Mouse (Mus musculus): ENCODE data around the gene Upk1a. TPM values are rescaled to one million over a fixed set of nuclear protein-coding genes. Genes with fewer than 3 reads are reported as not detected.

Upk1a gene
- total RNA-seq, 4 experiments from 2014 or later, result 0.23 to 0.51 (median 0.35) TPM; not detected in 1

Small RNA genes lying within 50 kb of the gene (microRNA-seq; reads per million reads assigned to microRNA genes)
- 0.66 to 1.3 reads per million in 2 experiments for gene Mir3569

Other genes starting within 250 kb of the Upk1a start
- 100 to 1,000 TPM in 2 of 4 experiments, 10 to 100 TPM in 2; 25.2 to 334 (median 134) TPM for gene Tyrobp, start 199.1 kb downstream of the Upk1a start, total RNA-seq (2022)
- 1 to 10 TPM in 3 of 4 experiments, not detected in 1; 1.4 to 3.0 (median 2.1) TPM for gene Hcst, start 193.0 kb downstream of the Upk1a start, total RNA-seq (2022)
- 1 to 10 TPM; 2.2 to 4.5 (median 2.8) TPM for gene Nfkbid, start 191.1 kb downstream of the Upk1a start, total RNA-seq (2022)
- 1,000 to 10,000 TPM; 1,239 to 1,309 (median 1,269) TPM for gene Aplp1, start 167.3 kb downstream of the Upk1a start, total RNA-seq (2022)
- 10 to 100 TPM in 1 of 4 experiments, 1 to 10 TPM in 3; 5.5 to 10.2 (median 7.5) TPM for gene Kirrel2, start 155.2 kb downstream of the Upk1a start, total RNA-seq (2022)
- gene Nphs1, start 154.5 kb downstream of the Upk1a start, total RNA-seq (2022), result under 1 TPM; 0.68 to 0.82 (median 0.75) TPM
- not detected for gene Prodh2, start 119.2 kb downstream of the Upk1a start, total RNA-seq (2022)
- gene Arhgap33, start 77.8 kb downstream of the Upk1a start, total RNA-seq (2022), result 100 to 1,000 TPM; 177 to 184 (median 178) TPM
- gene Hspb6, start 60.7 kb downstream of the Upk1a start, total RNA-seq (2022), result 1 to 10 TPM; 5.5 to 8.1 (median 6.4) TPM
- gene Proser3, start 60.5 kb downstream of the Upk1a start, total RNA-seq (2022), result 1 to 10 TPM; 3.4 to 4.4 (median 4.0) TPM
- 10 to 100 TPM; 33.8 to 45.0 (median 41.1) TPM for gene Lin37, start 53.0 kb downstream of the Upk1a start, total RNA-seq (2022)
- gene U2af1l4, start 49.5 kb downstream of the Upk1a start, total RNA-seq (2022), result 10 to 100 TPM; 61.5 to 76.6 (median 71.7) TPM
- 1 to 10 TPM; 5.7 to 7.5 (median 6.3) TPM for gene Gm49396, start 49.5 kb downstream of the Upk1a start, total RNA-seq (2022)
- 100 to 1,000 TPM in 3 of 4 experiments, 10 to 100 TPM in 1; 97.2 to 102 (median 101) TPM for gene Psenen, start 49.2 kb downstream of the Upk1a start, total RNA-seq (2022)
- gene Igflr1, start 47.4 kb downstream of the Upk1a start, total RNA-seq (2022), result 1 to 10 TPM; 2.5 to 3.8 (median 2.8) TPM
- gene Kmt2b, start 24.1 kb downstream of the Upk1a start, total RNA-seq (2022), result 10 to 100 TPM; 43.7 to 52.9 (median 47.6) TPM
- not detected for gene Zbtb32, start 13.9 kb downstream of the Upk1a start, total RNA-seq (2022)
- gene Cox6b1, start 13.3 kb upstream of the Upk1a start, total RNA-seq (2022), result 100 to 1,000 TPM; 641 to 753 (median 694) TPM
- not detected for gene Etv2, start 23.0 kb upstream of the Upk1a start, total RNA-seq (2022)
- 10 to 100 TPM; 57.5 to 68.0 (median 63.6) TPM for gene Rbm42, start 37.5 kb upstream of the Upk1a start, total RNA-seq (2022)
- 1 to 10 TPM; 5.6 to 9.1 (median 7.3) TPM for gene Haus5, start 52.1 kb upstream of the Upk1a start, total RNA-seq (2022)
- gene Pmis2, start 58.8 kb upstream of the Upk1a start, total RNA-seq (2022), result not detected
- gene 2200002J24Rik, start 86.1 kb upstream of the Upk1a start, total RNA-seq (2022), result not detected
- 1 to 10 TPM in 3 of 4 experiments, under 1 TPM in 1; 0.57 to 2.0 (median 1.6) TPM for gene Atp4a, start 99.4 kb upstream of the Upk1a start, total RNA-seq (2022)
- gene Tmem147, start 116.7 kb upstream of the Upk1a start, total RNA-seq (2022), result 100 to 1,000 TPM; 113 to 127 (median 115) TPM
- gene Gapdhs, start 130.8 kb upstream of the Upk1a start, total RNA-seq (2022), result not detected
- 10 to 100 TPM; 12.0 to 17.3 (median 13.7) TPM for gene Sbsn, start 138.6 kb upstream of the Upk1a start, total RNA-seq (2022)
- gene Dmkn, start 150.9 kb upstream of the Upk1a start, total RNA-seq (2022), result 1 to 10 TPM; 4.1 to 5.2 (median 4.7) TPM
- gene Krtdap, start 175.0 kb upstream of the Upk1a start, total RNA-seq (2022), result not detected
- gene Ffar2, start 210.9 kb upstream of the Upk1a start, total RNA-seq (2022), result not detected
- gene Ffar3, start 243.3 kb upstream of the Upk1a start, total RNA-seq (2022), result not detected
- not detected for gene Ffar1, start 248.7 kb upstream of the Upk1a start, total RNA-seq (2022)

Data from left cerebral cortex, adult 8-10 months (tissue).